8 mouse cellular contexts compared by ENCODE assay signal in the genomic region with DNA sequence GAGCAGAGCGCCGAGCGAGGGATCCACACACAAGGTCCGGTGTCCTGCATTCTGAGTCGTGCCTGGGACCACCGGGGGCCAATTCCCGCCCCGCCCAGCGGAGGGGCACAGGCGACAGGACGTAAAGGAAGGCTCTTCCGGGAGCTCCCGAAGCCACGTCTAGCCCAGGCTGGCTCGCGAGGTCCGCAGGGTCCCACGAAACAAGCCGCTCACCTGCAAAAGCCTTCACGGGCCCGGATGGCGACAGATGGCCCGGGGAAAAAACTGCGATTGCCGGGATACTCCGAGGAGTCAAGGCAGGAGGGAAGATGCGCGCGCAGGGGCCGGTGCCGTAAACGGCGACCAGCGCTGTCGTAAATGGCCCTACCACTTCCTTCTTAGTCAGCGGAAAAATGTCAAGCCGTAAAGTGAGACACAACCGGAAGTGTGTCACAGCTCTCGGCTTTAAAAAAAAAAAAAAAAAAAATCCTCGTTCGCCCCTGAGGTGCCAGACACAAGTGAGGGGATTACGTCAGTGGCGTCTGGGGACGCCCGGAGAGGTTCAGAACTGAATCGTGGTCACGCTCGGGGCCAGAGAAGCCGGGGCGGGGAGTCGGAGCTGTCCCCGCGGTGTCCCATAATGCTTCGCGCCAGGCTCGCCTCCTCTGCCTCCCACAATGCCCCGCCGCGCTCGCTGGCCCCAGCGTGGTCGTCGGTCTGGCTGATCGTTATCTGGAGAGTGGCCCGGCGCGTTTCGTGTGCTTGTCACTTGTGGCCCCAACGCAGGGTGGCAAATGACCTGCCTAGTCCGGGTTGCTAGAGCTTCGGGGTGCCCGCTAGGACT. TPM values are rescaled to one million over a fixed set of nuclear protein-coding genes. Genes with fewer than 3 reads are reported as not detected.
DNase-seq lines count a peak whose midpoint lies in the region; ATAC-seq lines count a peak whose summit lies in the region.

A gene (minus strand): TSS at position 344 of the 823 bp plus-strand sequence.

- peak; percentile 97 for DNase-seq in adrenal gland, adult 18-20 months (ENCODE audit: low spot score in 2 of 2)
- peak; percentile 94 for DNase-seq in embryo, embryonic 11 days
- DNase-seq in gastrocnemius, postnatal 25 days = peak; percentile 92
- DNase-seq in intestine, embryonic 14.5 days (ENCODE audit: low spot score) = peak; percentile 98
- peak; percentile 100 for DNase-seq in left cerebral cortex, postnatal 14 days (ENCODE audit: low spot score in 2 of 2)
- DNase-seq in mesoderm, embryonic 11.5 days (ENCODE audit: low read depth, low spot score) = peak; percentile 95
- peak; percentile 96 to 99 for DNase-seq in right cerebral cortex, postnatal 36 days (ENCODE audit: low spot score in 2 of 2)
- DNase-seq in yolk sac, embryonic 10.5 days (ENCODE audit: low spot score) = peak; percentile 95

- no peaks in the 10 kb centered on the region for H3K27me3 ChIP-seq in intestine, embryonic 14.5 days (replicated peaks; ENCODE audit: control insufficient read depth, insufficient read depth, low read length)

- H3K36me3 ChIP-seq in intestine, embryonic 14.5 days (ENCODE audit: control insufficient read depth, insufficient read depth, low read length) = peaks cover 32% of the 10 kb centered on the region

- peak; percentile 86 for ATAC-seq in intestine, embryonic 14.5 days (replicated peaks; ENCODE audit: low FRiP score, low TSS enrichment, low read depth)

- H3K4me1 ChIP-seq in intestine, embryonic 14.5 days (replicated peaks; ENCODE audit: control insufficient read depth, insufficient read depth, low read length) = peaks cover 9% of the 10 kb centered on the region

- H3K4me2 ChIP-seq in intestine, embryonic 14.5 days (ENCODE audit: low read length) = peak within 1 kb of the TSS; percentile 99

- intact Hi-C loops in left cerebral cortex, postnatal 14 days (cut with DNase I) = loop anchor here (5.0 kb wide), 1 partner anchor 38 kb away; no protein-coding TSS in a partner anchor

- peak within 1 kb of the TSS; percentile 98 for H3K9ac ChIP-seq in intestine, embryonic 14.5 days (ENCODE audit: low read length)

- WGBS in intestine, embryonic 14.5 days = under 1% methylated on average over 72 of the region's 72 CpGs

- no peaks in the 10 kb centered on the region for H3K9me3 ChIP-seq in intestine, embryonic 14.5 days (ENCODE audit: control insufficient read depth, low read length)

- peak within 1 kb of the TSS; percentile 100 for H3K27ac ChIP-seq in intestine, embryonic 14.5 days (ENCODE audit: low read depth)

- peak within 1 kb of the TSS; percentile 95 for H3K4me3 ChIP-seq in intestine, embryonic 14.5 days (ENCODE audit: low read depth, low read length)

RNA-seq across cellular contexts. Expression of the gene that starts here (rescaled TPM):
- 100 to 1,000 TPM; 149 to 156 TPM for total RNA-seq in adrenal gland, adult 18-20 months (2021)
- 10 to 100 TPM; 52.8 to 52.9 TPM for total RNA-seq in gastrocnemius, postnatal 25 days (2021)
- polyA plus RNA-seq in intestine, embryonic 14.5 days (2014; fragmentation: Nextera tagmentation; extraction: Ambion mirVana) = 224 and 235 TPM in 2 replicates
- 100 to 1,000 TPM; 101 to 117 TPM for total RNA-seq in left cerebral cortex, postnatal 14 days (2021)

Comparison
In these comparisons a context has a peak if more than half of its experiments do, and no peak if none do; other contexts are left out.
1. Peak in every context shown above with its lines: DNase-seq, ATAC-seq, H3K4me3 ChIP-seq and H3K27ac ChIP-seq.